Mouse (Mus musculus): ENCODE measurements at regions not wholly inside any gene's neighbourhood (a gene's known extent, or its start where the extent isn't known, plus 50 kb on each side); places are given as distances from the start of the nearest gene placed in this dataset.

GRCm38 (mm10) chr17:16078549-16078948, 247.7 kb upstream of the Rgmb start:
- TF ChIP-seq CTCF (conservative IDR thresholded peaks at IDR 0.05; ENCODE audit: low read length) (no peak), NANOG (IDR thresholded peaks at IDR 0.05; ENCODE audit: borderline replicate concordance, low read length) (no peak)

All from E14TG2a.4 (cell line).